Mouse (Mus musculus) fibroblast of lung, adult 2 months (primary cell): ENCODE results near the gene Prelp.
"Not testable (repeated sequence)": the region's sequence is repeated elsewhere in the genome, so short reads cannot be mapped to it uniquely, and the experiment has no call there.

ENCODE experiments used
- DNase-seq: peaks from one replicate; pipeline ENCODE4 v3.0.0-alpha.2; 2011; ENCODE audit warnings: low read depth

Gene Prelp

DNA sequence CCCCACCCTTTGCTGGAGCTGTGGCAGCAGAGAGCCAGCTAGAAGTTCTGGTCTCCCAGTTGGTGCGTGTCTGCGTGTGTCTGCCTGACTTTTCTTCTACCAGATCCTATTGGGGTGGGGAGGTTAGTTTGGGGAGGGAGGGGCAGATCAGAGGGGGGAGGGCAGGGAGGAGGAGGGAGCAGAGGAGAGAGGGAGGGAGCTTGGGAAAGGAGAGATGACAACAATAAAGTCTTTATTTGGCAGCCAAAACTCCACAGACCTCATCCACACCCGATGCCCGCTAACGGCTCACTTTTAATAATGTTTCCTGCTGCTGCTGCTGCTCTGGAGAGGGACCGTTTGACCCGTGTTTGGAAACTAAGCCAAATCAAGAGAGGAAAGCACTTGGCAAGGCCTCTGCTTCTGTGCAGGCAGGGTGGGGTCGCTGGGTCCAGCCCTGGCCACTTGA lies at the start of gene Prelp:
Gene Prelp, minus strand, starts transcription at position 111 of the 448 bp plus-strand sequence.
- DNase-seq: peak; percentile 94

DNA sequence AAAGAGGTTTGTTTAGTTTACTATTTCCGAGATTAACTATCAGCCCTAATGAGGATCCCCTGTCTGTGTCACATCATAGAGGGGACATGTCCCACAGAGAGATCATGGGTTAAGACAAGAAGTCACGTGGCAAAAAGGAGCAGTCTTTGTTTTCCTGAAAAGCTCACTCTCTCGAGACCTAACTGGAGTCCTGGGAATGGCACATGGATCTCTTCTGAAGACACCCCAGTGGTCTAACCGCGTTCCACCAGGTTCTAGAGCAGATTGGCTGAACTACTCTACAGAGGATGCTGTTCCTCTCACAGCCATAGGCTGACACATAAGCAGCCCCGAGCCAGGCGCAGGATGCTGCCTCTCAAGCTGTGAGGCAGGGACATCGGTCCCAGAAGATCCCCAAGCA lies 48.2 kb upstream of the Prelp start:
- no peak for DNase-seq

DNA sequence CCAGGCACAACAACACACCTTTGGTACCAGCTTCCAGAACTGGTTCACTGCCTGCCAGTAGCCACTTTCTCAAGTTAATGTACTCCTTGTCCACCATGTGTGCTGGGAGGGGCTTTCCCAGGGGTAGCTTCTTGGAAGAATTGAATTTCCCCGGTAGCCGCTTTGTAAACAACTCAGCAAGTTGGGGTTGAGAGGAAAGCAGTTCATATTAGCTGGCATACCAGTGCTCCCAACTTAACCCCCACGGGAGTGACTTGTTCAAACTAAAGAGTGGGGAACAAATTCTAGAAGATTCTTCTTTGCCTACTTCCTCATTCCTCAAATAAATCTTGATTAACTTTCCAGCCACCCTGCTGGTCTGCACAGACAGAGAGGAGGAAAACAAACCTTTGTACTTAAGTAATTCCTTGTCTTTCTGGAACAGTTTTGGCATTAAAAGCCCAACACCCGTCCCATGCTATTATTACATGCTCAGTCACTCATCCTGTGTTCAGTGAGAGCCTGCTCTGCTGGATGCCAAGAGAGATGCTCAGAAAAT lies 47.6 kb upstream of the Prelp start:
- DNase-seq: peak; percentile 70

DNA sequence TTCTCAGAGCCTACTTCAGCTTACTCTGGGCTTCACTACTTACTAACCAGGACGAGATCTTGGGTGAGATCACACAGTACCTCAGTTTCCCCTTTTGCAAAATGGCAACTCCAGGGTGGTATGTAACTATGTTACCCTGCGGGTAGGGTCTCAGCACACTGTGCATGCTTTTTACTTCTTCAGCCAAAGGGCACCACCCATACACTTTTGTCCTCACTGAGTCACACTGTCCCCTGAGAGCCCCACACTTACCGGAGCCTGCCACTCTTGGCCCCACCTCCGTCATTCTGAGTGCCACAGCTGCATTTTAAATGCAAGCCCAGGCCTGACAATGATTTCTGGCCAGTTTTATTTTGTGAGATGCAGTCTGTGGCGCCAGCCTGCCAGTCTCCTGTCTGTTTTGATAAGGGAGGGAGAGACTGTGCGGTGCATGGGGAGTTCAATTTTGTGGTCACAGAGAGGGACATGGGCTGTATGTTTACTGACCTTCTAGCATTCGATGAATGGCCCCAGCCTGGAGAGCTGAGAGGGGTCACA lies 46.3 kb upstream of the Prelp start:
- no peak for DNase-seq

DNA sequence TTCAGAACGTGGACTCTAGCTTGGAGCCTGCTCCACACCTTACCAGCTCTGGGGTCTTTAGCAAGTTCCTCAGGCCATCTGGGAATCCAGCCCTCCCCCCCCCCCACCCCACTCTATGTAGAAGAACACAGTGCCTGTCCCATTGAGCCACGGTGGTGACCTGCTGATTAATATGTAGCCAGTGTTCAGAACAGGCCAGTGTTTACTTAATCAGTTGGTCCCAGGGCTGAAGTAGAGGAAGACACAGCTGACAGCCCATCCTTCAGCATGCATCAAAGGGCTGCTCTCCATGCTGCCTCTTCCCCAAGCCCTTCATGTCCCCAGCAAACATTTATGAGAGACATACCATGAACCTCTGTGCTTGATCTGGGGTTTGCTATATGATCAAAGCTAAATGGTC lies 44.8 kb upstream of the Prelp start:
- no peak for DNase-seq

- no peak for DNase-seq
These were observed 44.1 kb upstream of the Prelp start for GRCm38 (mm10) chr1:133965298-133965697.

GRCm38 (mm10) chr1:133964742-133965141 lies 43.5 kb upstream of the Prelp start:
- DNase-seq: no peak

- DNase-seq: not testable (repeated sequence)
These were observed 42.4 kb upstream of the Prelp start for GRCm38 (mm10) chr1:133963578-133963977.

DNA sequence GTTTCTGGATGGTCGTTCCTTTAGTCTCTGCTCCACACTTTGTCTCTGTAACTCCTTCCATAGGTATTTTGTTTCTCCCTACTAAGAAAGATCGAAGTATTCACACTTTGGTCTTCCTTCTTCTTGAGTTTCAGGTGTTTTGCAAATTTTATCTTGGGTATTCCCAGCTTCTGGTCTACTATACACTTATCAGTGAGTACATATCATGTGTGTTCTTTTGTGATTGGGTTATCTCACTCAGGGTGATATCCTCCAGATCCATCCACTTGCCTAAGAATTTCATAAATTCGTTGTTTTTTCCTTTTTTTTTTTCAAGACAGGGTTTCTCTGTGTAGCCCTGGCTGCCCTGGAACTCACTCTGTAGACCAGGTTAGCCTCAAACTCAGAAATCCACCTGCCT lies 41.9 kb upstream of the Prelp start:
- DNase-seq: not testable (repeated sequence)

GRCm38 (mm10) chr1:133961281-133962134 lies 40.3 kb upstream of the Prelp start:
- no peak for DNase-seq

DNA sequence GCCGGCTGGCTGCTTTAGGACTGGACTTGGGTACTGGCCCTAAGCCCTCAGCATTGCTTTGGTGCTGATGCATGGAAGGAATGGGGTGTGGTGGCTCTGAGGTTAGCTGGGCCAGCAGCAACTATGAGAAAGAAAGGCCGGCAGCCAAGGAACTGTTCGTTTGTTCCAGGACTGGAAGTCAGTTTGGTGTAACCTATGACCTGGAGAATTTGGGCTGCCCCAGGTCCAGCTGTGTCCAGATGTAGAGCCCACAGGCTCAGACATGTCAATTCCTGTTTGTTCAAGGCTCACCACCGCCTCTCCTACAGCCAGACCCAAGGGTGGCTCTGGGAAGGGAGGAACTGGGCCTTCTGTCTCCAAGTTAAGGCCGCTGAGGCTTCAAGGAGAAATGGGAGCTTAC lies 38.3 kb upstream of the Prelp start:
- DNase-seq: peak; percentile 94

DNA sequence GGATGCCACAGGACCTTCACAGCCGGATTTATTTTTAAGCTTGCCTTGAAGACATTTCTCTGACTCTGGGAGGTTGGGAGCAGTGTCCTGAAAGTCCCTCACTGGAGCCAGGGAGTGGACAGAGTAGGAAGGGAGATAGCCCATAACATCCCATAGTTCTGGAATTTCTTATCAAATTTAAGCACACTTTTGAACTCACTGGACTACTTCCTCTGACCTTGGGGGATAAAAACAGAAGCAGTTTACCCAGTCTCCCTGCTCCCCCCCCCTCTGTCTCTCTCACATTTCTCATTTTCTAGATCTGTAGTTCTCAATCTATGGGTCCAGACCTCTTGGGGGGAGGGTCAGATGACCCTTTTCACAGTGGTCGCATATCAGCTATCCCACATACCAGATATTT lies 32.8 kb upstream of the Prelp start:
- no peak for DNase-seq

- DNase-seq: peak; percentile 85
These were observed 32.1 kb upstream of the Prelp start for GRCm38 (mm10) chr1:133953261-133953742.

DNA sequence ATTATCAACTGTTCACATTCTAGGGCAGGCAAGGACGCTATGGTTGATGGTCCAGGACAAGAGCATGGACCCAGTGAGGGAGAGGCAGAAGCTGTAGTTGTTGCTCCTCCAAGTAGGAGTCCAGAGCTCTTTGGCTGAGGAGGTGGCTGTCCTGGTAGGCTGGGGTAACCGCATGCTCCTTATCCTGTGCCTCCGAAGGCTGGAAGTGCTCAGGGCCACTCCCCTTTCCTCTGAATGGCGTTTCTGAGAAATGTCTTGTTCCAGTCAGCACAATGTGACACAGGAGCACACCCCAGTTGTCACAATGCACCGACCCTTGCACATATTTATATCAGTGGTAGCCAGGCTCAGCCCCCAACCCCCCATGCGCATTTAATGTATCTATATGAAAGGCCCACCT lies 30.4 kb upstream of the Prelp start:
- no peak for DNase-seq

- DNase-seq: no peak
These were observed 29.0 kb upstream of the Prelp start for GRCm38 (mm10) chr1:133950061-133950782.

DNA sequence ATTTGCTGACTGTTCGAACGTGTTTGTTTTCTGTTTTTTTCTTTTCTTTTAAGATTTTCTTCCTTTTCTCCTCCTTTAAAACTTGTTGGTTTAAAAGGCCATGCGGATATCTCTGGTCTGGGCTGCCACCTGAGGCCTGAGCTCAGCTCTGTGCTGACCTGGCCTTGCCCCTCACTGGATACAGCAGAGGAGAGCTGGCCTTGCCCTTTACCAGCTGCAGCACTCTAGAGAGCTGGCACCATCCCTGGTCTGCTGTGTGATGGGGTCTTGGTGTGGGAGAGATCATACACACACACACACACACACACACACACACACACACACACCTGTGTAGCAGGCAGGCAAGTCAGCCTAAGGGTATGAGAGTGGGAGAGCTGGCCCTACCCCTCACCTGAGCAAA lies 23.9 kb upstream of the Prelp start:
- no peak for DNase-seq

DNA sequence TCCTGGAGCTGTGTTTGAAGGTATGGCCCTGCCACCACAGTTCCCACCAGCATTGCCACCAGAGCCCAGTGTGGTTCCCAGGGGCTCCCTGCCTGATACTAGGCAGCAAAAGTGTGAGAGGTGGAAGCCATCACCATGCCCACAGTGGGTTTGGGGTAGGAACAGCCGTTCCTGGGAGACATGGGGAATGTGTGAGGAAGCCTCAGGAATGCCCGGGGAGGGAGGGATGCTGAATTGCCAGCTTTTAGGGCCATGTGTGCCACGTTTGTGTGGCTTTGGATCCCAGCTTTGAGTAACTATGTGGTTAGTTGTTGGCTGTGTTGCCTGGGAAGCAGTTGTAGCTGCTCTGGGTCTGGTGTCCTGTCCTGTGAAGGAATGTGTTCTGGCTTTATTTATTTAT lies 20.7 kb upstream of the Prelp start:
- peak; percentile 96 for DNase-seq

- DNase-seq: no peak
These were observed 20.1 kb upstream of the Prelp start for GRCm38 (mm10) chr1:133941158-133941860.

- no peak for DNase-seq
These were observed 19.4 kb upstream of the Prelp start for GRCm38 (mm10) chr1:133940481-133941092.

GRCm38 (mm10) chr1:133939708-133940107 lies 18.5 kb upstream of the Prelp start:
- no peak for DNase-seq

GRCm38 (mm10) chr1:133936169-133936568 lies 15.0 kb upstream of the Prelp start:
- no peak for DNase-seq
